Mouse (Mus musculus): ENCODE data around the gene Crybg1. TPM values are rescaled to one million over a fixed set of nuclear protein-coding genes. Genes with fewer than 3 reads are reported as not detected.
A peak's percentile ranks its signal among the peaks of the same experiment; 100 is the strongest.

Gene Crybg1
- polyA plus RNA-seq, 1 experiment from 2014 or later = 0.62 TPM

DNA sequence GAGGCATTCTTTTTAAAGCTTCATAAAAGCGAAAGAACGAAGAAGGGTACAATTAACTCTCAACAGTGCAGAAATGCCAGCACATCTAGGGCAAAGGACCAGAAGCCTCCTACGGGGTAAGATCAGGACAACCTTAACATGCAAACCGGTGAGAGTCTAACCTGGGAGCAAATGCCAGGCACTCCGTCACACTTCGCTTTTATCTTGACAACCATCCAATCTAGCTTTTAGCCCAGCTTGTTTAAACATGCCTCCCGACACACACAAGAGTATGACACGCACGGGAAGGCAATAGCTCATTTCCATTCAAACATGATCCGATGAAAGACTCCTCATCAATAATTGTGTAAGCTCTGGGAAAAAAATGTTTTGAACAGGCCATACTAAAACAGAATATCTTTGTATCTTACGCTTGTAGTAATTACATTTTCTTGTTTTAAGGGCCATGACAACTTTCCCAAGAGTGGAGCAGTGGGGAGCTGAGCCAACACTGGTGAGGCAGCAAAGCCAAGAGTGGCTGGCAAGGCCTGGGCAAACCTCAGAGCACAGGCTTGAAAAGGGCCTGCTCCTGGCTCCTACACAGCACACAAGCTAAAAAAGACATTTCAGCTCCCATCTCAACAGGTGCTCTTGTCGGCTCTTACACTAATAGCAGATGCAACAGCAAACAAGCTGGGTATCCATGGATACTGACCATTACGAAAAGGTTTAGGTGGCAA lies 10.4 kb downstream of the Crybg1 start:
- no peak overlapping the region for H3K27ac ChIP-seq
- H3K4me3 ChIP-seq (replicated peaks) = no peak overlapping the region
- no peaks in the 10 kb centered on the region for H3K27me3 ChIP-seq (replicated peaks)
- no peak for ATAC-seq
- H3K9me3 ChIP-seq = no peaks in the 10 kb centered on the region
- no peaks in the 10 kb centered on the region for H3K36me3 ChIP-seq
- H3K4me2 ChIP-seq (replicated peaks) = no peak overlapping the region
- H3K9ac ChIP-seq = no peak overlapping the region
- 74% methylated on average over 13 of the region's 13 CpGs for WGBS
- no peaks in the 10 kb centered on the region for H3K4me1 ChIP-seq (replicated peaks)

DNA sequence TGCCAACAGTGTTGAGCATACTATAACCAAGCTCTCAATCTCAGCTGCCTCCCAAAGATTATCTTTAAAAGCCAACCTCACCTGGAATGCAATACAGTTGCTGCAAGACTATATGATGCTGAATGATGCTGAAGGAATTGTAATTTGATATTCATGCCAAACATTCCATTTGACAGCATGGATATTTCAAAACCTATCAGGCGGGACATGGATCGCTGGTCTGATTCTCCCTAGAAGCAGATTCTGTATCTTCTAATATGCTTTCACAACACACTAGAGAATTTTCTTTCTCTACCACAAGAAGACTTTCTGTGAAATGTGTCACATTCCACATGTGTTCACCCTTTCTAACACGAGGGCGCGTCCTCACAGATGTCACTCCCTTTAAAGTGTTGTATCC lies 22.6 kb downstream of the Crybg1 start:
- WGBS = 80% methylated on average over 5 of the region's 5 CpGs
- H3K9ac ChIP-seq = no peak overlapping the region
- H3K9me3 ChIP-seq = no peaks in the 10 kb centered on the region
- no peak overlapping the region for H3K4me2 ChIP-seq (replicated peaks)
- no peak overlapping the region for H3K27ac ChIP-seq
- no peaks in the 10 kb centered on the region for H3K27me3 ChIP-seq (replicated peaks)
- no peak for ATAC-seq
- no peak overlapping the region for H3K4me3 ChIP-seq (replicated peaks)
- no peaks in the 10 kb centered on the region for H3K4me1 ChIP-seq (replicated peaks)
- no peaks in the 10 kb centered on the region for H3K36me3 ChIP-seq

DNA sequence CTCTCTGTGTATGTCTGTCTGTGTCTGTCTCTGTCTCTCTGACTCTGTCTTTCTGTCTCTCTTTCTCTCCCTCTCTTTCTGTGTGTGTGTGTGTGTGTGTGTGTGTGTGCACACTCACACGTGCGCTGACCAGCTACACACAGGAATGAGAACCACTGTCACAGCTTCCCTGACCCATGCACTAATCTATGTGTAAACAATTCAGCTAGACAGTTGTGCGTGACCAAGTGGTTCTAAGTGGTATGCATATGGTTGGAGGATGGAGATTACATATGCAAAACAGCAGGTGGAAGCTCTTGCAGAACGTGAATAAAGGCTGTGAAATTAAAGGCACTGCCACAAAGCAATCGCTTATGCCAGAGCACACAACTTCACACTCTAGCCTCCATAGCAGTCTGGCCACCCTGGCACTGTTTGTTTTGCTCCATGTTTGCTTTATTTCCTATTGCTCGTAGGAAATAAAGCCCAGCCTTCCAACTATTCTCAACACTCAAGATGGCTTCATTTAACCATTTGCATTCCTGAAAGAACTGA lies 24.2 kb downstream of the Crybg1 start:
- Histone ChIP-seq H3K27ac (no peak overlapping the region), H3K36me3 (no peaks in the 10 kb centered on the region), H3K4me2 (replicated peaks) (no peak overlapping the region), H3K27me3 (replicated peaks) (no peaks in the 10 kb centered on the region), H3K4me3 (replicated peaks) (no peak overlapping the region), H3K9ac (no peak overlapping the region), H3K4me1 (replicated peaks) (no peaks in the 10 kb centered on the region), H3K9me3 (no peaks in the 10 kb centered on the region)
- 47% methylated on average over 6 of the region's 6 CpGs for WGBS
- no peak for ATAC-seq

DNA sequence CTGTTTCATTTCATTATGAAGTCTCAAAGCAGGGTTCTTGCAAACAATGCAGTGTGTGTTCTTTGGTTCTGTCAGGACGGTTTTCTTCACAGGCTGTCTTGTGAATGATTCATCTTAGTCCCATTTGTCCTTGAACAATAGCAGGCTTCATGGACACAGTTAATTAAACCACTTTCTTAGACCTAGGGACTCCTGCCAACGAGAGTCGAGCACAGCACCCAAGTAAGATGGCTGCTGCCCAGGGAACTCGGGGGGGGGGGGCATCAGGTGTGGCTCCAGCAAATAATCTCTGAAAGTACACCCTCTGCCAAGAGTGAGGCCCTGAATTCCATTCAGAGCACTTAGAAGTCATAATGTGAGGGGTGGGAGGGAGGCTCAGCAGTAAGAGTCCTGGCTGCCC lies 30.0 kb downstream of the Crybg1 start:
- no peak for ATAC-seq

DNA sequence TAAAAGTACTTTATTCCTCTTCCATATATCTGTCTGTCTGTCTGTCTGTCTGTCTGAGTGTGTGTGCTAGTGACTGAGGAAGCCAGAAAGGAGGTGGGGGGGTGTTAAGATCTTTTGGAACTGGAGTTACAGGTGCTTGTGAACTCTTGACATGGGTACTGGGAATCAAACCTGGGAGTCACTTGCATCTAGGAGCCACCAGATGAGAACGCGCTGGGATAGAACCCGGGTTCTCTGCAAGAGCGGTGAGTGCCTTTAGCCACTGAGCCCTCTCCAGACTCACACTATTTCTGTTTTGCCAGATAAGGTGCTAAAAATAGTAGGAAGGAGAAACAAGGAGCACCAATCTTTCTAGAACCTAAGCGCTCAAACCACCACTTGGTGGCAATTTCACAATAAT lies 31.9 kb downstream of the Crybg1 start:
- no peak overlapping the region for H3K27ac ChIP-seq
- no peaks in the 10 kb centered on the region for H3K36me3 ChIP-seq
- 84% methylated on average over 5 of the region's 5 CpGs for WGBS
- ATAC-seq = no peak
- H3K9me3 ChIP-seq = no peaks in the 10 kb centered on the region
- H3K4me2 ChIP-seq (replicated peaks) = no peak overlapping the region
- H3K4me1 ChIP-seq (replicated peaks) = peaks cover 7% of the 10 kb centered on the region; the same call in 1 of the 2 replicates
- H3K9ac ChIP-seq = no peak overlapping the region
- H3K4me3 ChIP-seq (replicated peaks) = no peak overlapping the region
- no peaks in the 10 kb centered on the region for H3K27me3 ChIP-seq (replicated peaks)

More for the DNA sequence above, 30.0 kb downstream of the Crybg1 start:
- WGBS = 52% methylated on average over 4 of the region's 4 CpGs
- Histone ChIP-seq H3K9ac (no peak overlapping the region), H3K4me1 (replicated peaks) (peaks cover 7% of the 10 kb centered on the region; the same call in 1 of the 2 replicates), H3K27ac (no peak overlapping the region), H3K4me3 (replicated peaks) (no peak overlapping the region), H3K36me3 (no peaks in the 10 kb centered on the region), H3K9me3 (no peaks in the 10 kb centered on the region), H3K27me3 (replicated peaks) (no peaks in the 10 kb centered on the region), H3K4me2 (replicated peaks) (no peak overlapping the region)

DNA sequence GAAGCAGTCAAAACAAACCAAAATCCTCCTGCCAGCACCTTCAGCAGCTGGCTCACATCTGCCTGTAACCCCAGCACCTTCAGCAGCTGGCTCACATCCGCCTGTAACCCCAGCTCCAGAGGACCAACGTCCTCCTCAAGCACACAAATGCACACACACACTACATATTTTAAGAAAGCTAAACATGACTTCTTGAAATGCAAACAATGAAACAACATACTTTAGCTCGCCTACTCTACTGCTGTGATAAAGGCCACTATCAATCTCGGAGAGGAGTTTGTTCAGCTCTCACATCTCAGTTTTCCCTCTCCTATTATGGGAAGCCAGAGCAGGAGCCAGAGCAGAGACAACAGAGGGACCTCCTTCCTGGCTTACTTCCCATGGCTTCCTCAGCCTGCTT lies 34.0 kb downstream of the Crybg1 start:
- peak overlapping the region; percentile 32; the same call in 1 of the 2 replicates for H3K27ac ChIP-seq
- 0 out of 2 replicates have a peak, but pooled peaks have one; percentile 29 for ATAC-seq
- WGBS = 21% methylated on average over 4 of the region's 4 CpGs

DNA sequence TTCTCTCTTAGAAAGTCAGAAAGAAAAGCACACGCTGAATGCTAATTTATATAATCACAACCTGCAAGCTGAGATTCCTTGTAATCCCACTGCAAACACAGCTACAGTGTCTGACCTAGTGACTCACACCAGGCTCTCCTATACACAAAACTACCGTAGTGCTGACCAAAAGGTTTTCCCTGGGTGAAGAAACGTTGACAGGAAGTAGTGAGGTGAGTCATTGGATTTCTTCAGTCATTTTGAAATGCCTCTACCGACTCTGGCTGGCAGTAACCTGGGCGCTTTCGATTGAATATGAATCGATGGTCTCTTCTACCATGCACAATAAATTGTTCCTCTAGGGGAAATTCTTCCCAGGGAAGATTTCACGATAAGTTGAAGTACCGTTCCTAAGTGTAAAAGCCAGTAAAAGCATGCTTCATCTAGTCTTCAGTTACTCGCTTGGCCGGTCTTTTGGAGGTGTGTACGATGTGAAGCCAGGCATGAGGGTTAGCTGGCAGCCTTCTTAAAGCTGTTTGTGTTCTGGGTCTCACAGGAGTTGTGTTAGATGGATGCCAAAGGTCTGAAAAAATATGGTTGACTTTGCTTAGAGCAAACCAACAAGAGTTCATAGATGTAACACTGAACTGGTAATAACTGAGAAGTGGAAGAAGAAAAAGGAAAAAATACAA lies 36.5 kb downstream of the Crybg1 start:
- no peaks in the 10 kb centered on the region for H3K36me3 ChIP-seq
- no peak overlapping the region for H3K27ac ChIP-seq

More for the DNA sequence above, 34.0 kb downstream of the Crybg1 start:
- Histone ChIP-seq H3K4me1 (replicated peaks) (peaks cover 7% of the 10 kb centered on the region; the same call in 1 of the 2 replicates), H3K4me2 (replicated peaks) (no peak overlapping the region), H3K4me3 (replicated peaks) (no peak overlapping the region), H3K9ac (no peak overlapping the region), H3K36me3 (no peaks in the 10 kb centered on the region), H3K9me3 (no peaks in the 10 kb centered on the region), H3K27me3 (replicated peaks) (no peaks in the 10 kb centered on the region)

DNA sequence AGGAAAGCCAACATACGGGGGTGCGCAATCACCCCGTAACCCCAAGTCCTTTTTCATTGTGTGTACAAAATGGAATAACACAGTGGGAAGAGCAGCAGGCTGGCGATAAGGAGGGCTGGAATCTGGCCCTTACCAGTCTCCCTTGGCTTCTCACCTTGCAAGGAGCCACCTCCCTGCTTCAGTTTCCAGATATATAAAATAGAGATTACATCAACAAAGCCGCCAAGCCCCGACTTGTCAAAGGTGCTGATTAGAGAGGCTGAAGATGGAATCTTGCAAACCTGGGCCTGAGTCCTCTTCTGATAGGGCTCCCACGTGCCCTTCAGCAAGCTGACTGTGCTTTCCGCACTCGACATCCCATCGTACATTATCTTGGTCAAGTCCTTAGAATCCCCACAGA lies 37.5 kb downstream of the Crybg1 start:
- Histone ChIP-seq H3K27me3 (replicated peaks) (no peaks in the 10 kb centered on the region), H3K4me3 (replicated peaks) (no peak overlapping the region), H3K27ac (no peak overlapping the region), H3K9me3 (no peaks in the 10 kb centered on the region), H3K36me3 (no peaks in the 10 kb centered on the region), H3K9ac (no peak overlapping the region), H3K4me2 (replicated peaks) (no peak overlapping the region), H3K4me1 (replicated peaks) (peaks cover 7% of the 10 kb centered on the region; the same call in 1 of the 2 replicates)
- WGBS = 70% methylated on average over 10 of the region's 10 CpGs
- ATAC-seq = no peak; the same call in 1 of the 2 replicates

More for the DNA sequence above, 36.5 kb downstream of the Crybg1 start:
- Histone ChIP-seq H3K27me3 (replicated peaks) (no peaks in the 10 kb centered on the region), H3K4me1 (replicated peaks) (peaks cover 7% of the 10 kb centered on the region; the same call in 1 of the 2 replicates), H3K9ac (no peak overlapping the region), H3K4me3 (replicated peaks) (no peak overlapping the region), H3K9me3 (no peaks in the 10 kb centered on the region), H3K4me2 (replicated peaks) (no peak overlapping the region)
- WGBS = 72% methylated on average over 12 of the region's 12 CpGs
- ATAC-seq = no peak

DNA sequence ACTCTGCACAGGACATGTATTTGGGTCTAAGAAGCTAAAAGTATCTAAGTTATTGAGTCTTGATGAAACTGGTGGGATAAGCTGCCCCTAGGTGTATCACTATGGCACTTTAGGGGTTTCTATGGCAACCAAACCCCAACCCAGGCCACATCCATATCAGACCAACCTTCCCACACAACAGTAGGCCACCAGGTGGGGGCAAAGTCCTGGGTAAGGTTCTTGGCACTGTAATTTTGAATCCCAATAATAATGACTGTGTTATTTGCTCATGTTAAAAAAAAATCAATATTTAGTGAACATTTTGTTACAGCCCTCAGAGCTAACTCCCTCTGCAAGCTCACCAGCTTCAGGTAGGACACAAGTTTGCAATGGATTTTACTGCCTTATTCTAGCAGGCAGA lies 38.2 kb downstream of the Crybg1 start:
- no peak overlapping the region for H3K4me3 ChIP-seq (replicated peaks)
- no peaks in the 10 kb centered on the region for H3K36me3 ChIP-seq
- H3K4me2 ChIP-seq (replicated peaks) = no peak overlapping the region
- H3K27ac ChIP-seq = no peak overlapping the region
- H3K4me1 ChIP-seq (replicated peaks) = peaks cover 7% of the 10 kb centered on the region; the same call in 1 of the 2 replicates
- no peak overlapping the region for H3K9ac ChIP-seq
- no peaks in the 10 kb centered on the region for H3K27me3 ChIP-seq (replicated peaks)
- no peaks in the 10 kb centered on the region for H3K9me3 ChIP-seq
- peak; percentile 71 for ATAC-seq

DNA sequence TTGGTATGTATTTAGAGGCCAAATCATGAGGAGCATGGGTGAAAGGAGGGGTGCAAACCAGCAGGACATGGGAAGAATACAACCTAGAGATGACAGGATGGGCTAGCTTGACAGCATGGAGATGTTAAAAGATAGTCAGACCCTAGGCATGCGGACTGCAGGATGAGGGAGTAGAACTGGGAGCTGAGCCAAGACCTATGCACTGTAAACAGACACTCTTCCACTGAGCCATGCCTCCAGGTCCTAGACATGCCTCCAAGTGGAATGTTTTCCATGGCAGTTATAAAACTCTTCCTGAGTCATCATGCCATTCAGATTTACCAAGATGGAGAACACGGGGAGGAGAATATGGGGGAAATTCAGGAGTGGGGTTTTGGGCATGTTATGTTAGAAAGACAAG lies 53.9 kb downstream of the Crybg1 start:
- H3K4me1 ChIP-seq (replicated peaks) = no peaks in the 10 kb centered on the region
- no peak overlapping the region for H3K9ac ChIP-seq
- no peak overlapping the region for H3K4me3 ChIP-seq (replicated peaks)
- no peaks in the 10 kb centered on the region for H3K27me3 ChIP-seq (replicated peaks)
- no peak overlapping the region for H3K4me2 ChIP-seq (replicated peaks)
- no peaks in the 10 kb centered on the region for H3K9me3 ChIP-seq
- 55% methylated on average over 2 of the region's 2 CpGs for WGBS
- no peak overlapping the region for H3K27ac ChIP-seq
- no peaks in the 10 kb centered on the region for H3K36me3 ChIP-seq
- no peak for ATAC-seq

DNA sequence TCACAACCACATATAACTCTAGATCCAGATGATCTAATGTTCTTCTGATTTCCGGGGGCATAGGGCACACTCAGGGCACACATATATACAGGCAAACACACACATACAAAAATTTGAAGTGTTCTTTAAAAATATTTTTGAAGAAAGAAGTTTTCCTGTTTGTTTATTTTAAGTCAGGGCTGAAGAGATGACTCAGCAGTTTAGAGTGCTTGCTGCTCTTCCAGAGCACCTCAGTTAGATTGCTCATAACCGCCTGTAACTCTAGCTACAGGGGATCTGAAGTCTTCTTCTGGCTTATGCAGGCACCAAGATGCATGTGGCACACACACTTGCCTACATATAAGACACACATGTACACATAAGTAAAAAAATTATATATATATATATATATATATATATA lies 56.9 kb downstream of the Crybg1 start:
- Histone ChIP-seq H3K27ac (no peak overlapping the region), H3K4me1 (replicated peaks) (no peaks in the 10 kb centered on the region), H3K36me3 (no peaks in the 10 kb centered on the region), H3K27me3 (replicated peaks) (no peaks in the 10 kb centered on the region), H3K4me2 (replicated peaks) (no peak overlapping the region), H3K4me3 (replicated peaks) (no peak overlapping the region), H3K9ac (no peak overlapping the region), H3K9me3 (no peaks in the 10 kb centered on the region)
- WGBS = 94% methylated on average over 2 of the region's 2 CpGs
- ATAC-seq = no peak

DNA sequence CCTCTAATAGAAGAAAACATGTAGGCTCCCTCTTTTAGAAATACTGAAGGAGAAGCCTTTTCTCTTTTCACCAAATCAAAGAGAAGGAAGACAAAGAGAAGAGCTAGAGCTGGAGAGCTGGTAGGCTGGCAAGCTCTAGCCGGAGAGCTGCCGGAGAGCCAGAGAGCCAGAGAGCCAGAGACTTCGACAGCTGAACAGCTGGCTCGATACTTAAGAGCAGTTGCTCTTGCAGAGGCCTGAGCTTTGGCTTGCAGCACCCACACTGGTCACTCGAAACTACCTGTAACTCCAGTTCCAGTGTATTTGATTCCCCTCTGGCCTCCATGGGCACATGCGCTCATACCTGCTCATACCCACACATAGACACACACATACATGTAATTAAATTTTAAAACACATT lies 68.3 kb downstream of the Crybg1 start:
- ATAC-seq = no peak
- no peak overlapping the region for H3K4me3 ChIP-seq (replicated peaks)
- H3K9me3 ChIP-seq = no peaks in the 10 kb centered on the region
- WGBS = 60% methylated on average over 6 of the region's 6 CpGs
- no peak overlapping the region for H3K27ac ChIP-seq
- H3K36me3 ChIP-seq = no peaks in the 10 kb centered on the region
- H3K4me2 ChIP-seq (replicated peaks) = no peak overlapping the region
- no peak overlapping the region for H3K9ac ChIP-seq
- H3K27me3 ChIP-seq (replicated peaks) = no peaks in the 10 kb centered on the region
- no peaks in the 10 kb centered on the region for H3K4me1 ChIP-seq (replicated peaks)
